Mouse (Mus musculus): ENCODE data around the gene Prrt3. TPM values are rescaled to one million over a fixed set of nuclear protein-coding genes. Genes with fewer than 3 reads are reported as not detected.

Prrt3 gene
- polyA plus RNA-seq (2014; fragmentation: Nextera tagmentation; extraction: Ambion mirVana): 0.05 and 0.16 TPM in 2 replicates

- Histone ChIP-seq H3K36me3 (ENCODE audit: insufficient read depth) (no peaks in the 10 kb centered on the region), H3K4me1 (ENCODE audit: insufficient read depth) (no peaks in the 10 kb centered on the region), H3K27me3 (ENCODE audit: insufficient read depth, low read length) (peaks cover 26% of the 10 kb centered on the region), H3K27ac (ENCODE audit: low read depth) (no peak within 1 kb of the TSS), H3K4me2 (peak within 1 kb of the TSS; percentile 60), H3K9ac (peak within 1 kb of the TSS; percentile 46), H3K9me3 (ENCODE audit: low read depth, low read length) (no peaks in the 10 kb centered on the region), H3K4me3 (ENCODE audit: low read depth, low read length) (peak within 1 kb of the TSS; percentile 32)
- ATAC-seq (ENCODE audit: insufficient read depth) (0 out of 2 replicates have a peak, but pooled peaks have one; percentile 21), DNase-seq (peak; percentile 25)
- TF ChIP-seq CTCF (IDR thresholded peaks at IDR 0.05; ENCODE audit: low read depth): no peak
- 3% methylated on average over 32 of the region's 32 CpGs for WGBS
These were observed at the start of gene Prrt3 for GRCm38 (mm10) chr6:113501388-113502084. TSS of gene Prrt3 (minus strand) at chr6:113501931.

GRCm38 (mm10) chr6:113543906-113544481 is 42.3 kb upstream of the Prrt3 start:
- Histone ChIP-seq H3K27ac (ENCODE audit: low read depth) (no peak overlapping the region), H3K9ac (no peak overlapping the region), H3K36me3 (ENCODE audit: insufficient read depth) (peaks cover 11% of the 10 kb centered on the region), H3K4me2 (no peak overlapping the region), H3K27me3 (ENCODE audit: insufficient read depth, low read length) (no peaks in the 10 kb centered on the region), H3K4me1 (ENCODE audit: insufficient read depth) (no peaks in the 10 kb centered on the region), H3K9me3 (ENCODE audit: low read depth, low read length) (no peaks in the 10 kb centered on the region), H3K4me3 (ENCODE audit: low read depth, low read length) (no peak overlapping the region)
- no peak for ATAC-seq (ENCODE audit: insufficient read depth)
- TF ChIP-seq CTCF (IDR thresholded peaks at IDR 0.05; ENCODE audit: low read depth): no peak
- WGBS: 91% methylated on average over 8 of the region's 12 CpGs
- DNase-seq: no peak

GRCm38 (mm10) chr6:113541610-113542009 is 39.9 kb upstream of the Prrt3 start:
- H3K4me2 ChIP-seq: no peak overlapping the region
- no peaks in the 10 kb centered on the region for H3K4me1 ChIP-seq (ENCODE audit: insufficient read depth)
- H3K9ac ChIP-seq: no peak overlapping the region
- peaks cover 23% of the 10 kb centered on the region for H3K36me3 ChIP-seq (ENCODE audit: insufficient read depth)
- ATAC-seq (ENCODE audit: insufficient read depth) (no peak), DNase-seq (no peak)
- whole genome bisulfite sequencing: 84% methylated on average over 6 of the region's 6 CpGs
- TF ChIP-seq CTCF (IDR thresholded peaks at IDR 0.05; ENCODE audit: low read depth): no peak
- H3K9me3 ChIP-seq (ENCODE audit: low read depth, low read length): no peaks in the 10 kb centered on the region
- no peak overlapping the region for H3K27ac ChIP-seq (ENCODE audit: low read depth)
- H3K4me3 ChIP-seq (ENCODE audit: low read depth, low read length): no peak overlapping the region
- no peaks in the 10 kb centered on the region for H3K27me3 ChIP-seq (ENCODE audit: insufficient read depth, low read length)

- Histone ChIP-seq H3K4me1 (ENCODE audit: insufficient read depth) (no peaks in the 10 kb centered on the region; the same call in 1 of the 2 replicates), H3K27me3 (ENCODE audit: insufficient read depth, low read length) (no peaks in the 10 kb centered on the region), H3K9ac (no peak overlapping the region), H3K4me3 (ENCODE audit: low read depth, low read length) (no peak overlapping the region), H3K4me2 (no peak overlapping the region), H3K27ac (ENCODE audit: low read depth) (no peak overlapping the region), H3K36me3 (ENCODE audit: insufficient read depth) (peaks cover 25% of the 10 kb centered on the region), H3K9me3 (ENCODE audit: low read depth, low read length) (no peaks in the 10 kb centered on the region)
- no peak for TF ChIP-seq CTCF (IDR thresholded peaks at IDR 0.05; ENCODE audit: low read depth)
- DNase-seq (no peak), ATAC-seq (ENCODE audit: insufficient read depth) (no peak)
- 83% methylated on average over 7 of the region's 7 CpGs for WGBS
These were observed 33.2 kb upstream of the Prrt3 start for GRCm38 (mm10) chr6:113534886-113535285.

GRCm38 (mm10) chr6:113531840-113532404 is 30.2 kb upstream of the Prrt3 start:
- Histone ChIP-seq H3K9ac (peak overlapping the region; percentile 85), H3K36me3 (ENCODE audit: insufficient read depth) (peaks cover 17% of the 10 kb centered on the region), H3K4me1 (ENCODE audit: insufficient read depth) (no peaks in the 10 kb centered on the region; the same call in 1 of the 2 replicates), H3K27me3 (ENCODE audit: insufficient read depth, low read length) (no peaks in the 10 kb centered on the region), H3K4me2 (peak overlapping the region; percentile 89), H3K27ac (ENCODE audit: low read depth) (0 out of 2 replicates have a peak overlapping the region, but pooled peaks have one; percentile 69), H3K9me3 (ENCODE audit: low read depth, low read length) (no peaks in the 10 kb centered on the region), H3K4me3 (ENCODE audit: low read depth, low read length) (peak overlapping the region; percentile 91)
- no peak for TF ChIP-seq CTCF (IDR thresholded peaks at IDR 0.05; ENCODE audit: low read depth)
- 8% methylated on average over 7 of the region's 7 CpGs for WGBS
- ATAC-seq (ENCODE audit: insufficient read depth) (no peak), DNase-seq (peak; percentile 14)

- Histone ChIP-seq H3K4me3 (ENCODE audit: low read depth, low read length) (peak within 1 kb of the TSS; percentile 91), H3K4me2 (peak within 1 kb of the TSS; percentile 89), H3K9me3 (ENCODE audit: low read depth, low read length) (no peaks in the 10 kb centered on the region), H3K27me3 (ENCODE audit: insufficient read depth, low read length) (no peaks in the 10 kb centered on the region), H3K4me1 (ENCODE audit: insufficient read depth) (no peaks in the 10 kb centered on the region; the same call in 1 of the 2 replicates), H3K9ac (peak within 1 kb of the TSS; percentile 85), H3K27ac (ENCODE audit: low read depth) (peak within 1 kb of the TSS; percentile 69), H3K36me3 (ENCODE audit: insufficient read depth) (peaks cover 9% of the 10 kb centered on the region)
- ATAC-seq (ENCODE audit: insufficient read depth): peak; percentile 95
- TF ChIP-seq CTCF (IDR thresholded peaks at IDR 0.05; ENCODE audit: low read depth): no peak
- peak; percentile 97 for DNase-seq
- WGBS: under 1% methylated on average over 47 of the region's 47 CpGs
These were observed 29.5 kb upstream of the Prrt3 start, which contains the start of the genes Emc3 and Fancd2 for GRCm38 (mm10) chr6:113530932-113531839. TSS of gene Emc3 (minus strand) at chr6:113531652. TSS of gene Fancd2 (plus strand) at chr6:113531682.

Measured in lung, embryonic 14.5 days (tissue).